Comparison of ENCODE assay signal across 9 mouse cellular contexts in genomic region chr5:117240321-117240731, GRCm38 (mm10). TPM values are rescaled to one million over a fixed set of nuclear protein-coding genes. Genes with fewer than 3 reads are reported as not detected.
A peak's percentile ranks its signal among the peaks of the same experiment; 100 is the strongest.
DNase-seq lines count a peak whose midpoint lies in the region; ATAC-seq and TF ChIP-seq lines count a peak whose summit lies in the region.
"Had no signal": no experiment of that assay in that cellular context is flagged by ENCODE, and none has a peak within 500 bp of the region (broad histone marks: within the 10 kb centered on the region; RNA-seq: fewer than 3 reads in every experiment).

No protein-coding gene starts in this region.

- no peaks in the 10 kb centered on the region for H3K36me3 ChIP-seq in hindbrain, embryonic 14.5 days (replicated peaks; ENCODE audit: control insufficient read depth, insufficient read depth)
- no peaks in the 10 kb centered on the region for H3K36me3 ChIP-seq in midbrain, embryonic 15.5 days (replicated peaks)

- ATAC-seq in hindbrain, embryonic 14.5 days (ENCODE audit: low FRiP score): peak; percentile 57; the same call in 1 of the 2 replicates
- ATAC-seq in midbrain, embryonic 15.5 days (replicated peaks): peak; percentile 81

- TF ChIP-seq CTCF in cerebellum, adult 2 months (IDR thresholded peaks at IDR 0.05; ENCODE audit: borderline replicate concordance, insufficient read depth, low read depth, low read length): no peak

- H3K4me2 ChIP-seq in hindbrain, embryonic 14.5 days (replicated peaks): peak overlapping the region; percentile 83
- H3K4me2 ChIP-seq in midbrain, embryonic 15.5 days: peak overlapping the region; percentile 77

- peak; percentile 47; the same call in 1 of the 2 replicates for TF ChIP-seq POLR2A in cerebellum, adult 2 months (IDR thresholded peaks at IDR 0.05; ENCODE audit: borderline replicate concordance, insufficient read depth, low read length)

- DNase-seq in cerebellum, adult 2 months: peak; percentile 65 to 73
- DNase-seq in cerebellum, adult 8-10 months: no peak
- peak; percentile 31 for DNase-seq in right cerebral cortex, adult 18-20 months
- no peak for DNase-seq in right cerebral cortex, postnatal 36 days (ENCODE audit: low spot score in 2 of 2)
- DNase-seq in hindbrain, embryonic 14.5 days (ENCODE audit: low spot score): peak; percentile 70
- DNase-seq in urinary bladder, postnatal 25 days (ENCODE audit: low spot score): no peak
- DNase-seq in Muller cell, postnatal 12 days (ENCODE audit: inconsistent ontology term): no peak

- peaks cover 5% of the 10 kb centered on the region; the same call in 1 of the 2 replicates for H3K4me1 ChIP-seq in cerebellum, adult 2 months (ENCODE audit: control insufficient read depth, insufficient read depth, low read length)
- H3K4me1 ChIP-seq in hindbrain, embryonic 14.5 days (replicated peaks; ENCODE audit: control insufficient read depth, insufficient read depth, low read length): peaks cover 23% of the 10 kb centered on the region; the same call in 1 of the 2 replicates
- peaks cover 30% of the 10 kb centered on the region for H3K4me1 ChIP-seq in midbrain, embryonic 15.5 days

- H3K27ac ChIP-seq in cerebellum, adult 2 months (ENCODE audit: insufficient read depth, low read length): peak overlapping the region; percentile 95
- H3K27ac ChIP-seq in hindbrain, embryonic 14.5 days: peak overlapping the region; percentile 98
- H3K27ac ChIP-seq in midbrain, embryonic 15.5 days: peak overlapping the region; percentile 94
- H3K27ac ChIP-seq: macrophage had no signal

- H3K27me3 ChIP-seq in cerebellum, adult 2 months (ENCODE audit: control insufficient read depth, insufficient read depth, low read length): no peaks in the 10 kb centered on the region
- no peaks in the 10 kb centered on the region for H3K27me3 ChIP-seq in hindbrain, embryonic 14.5 days (ENCODE audit: control insufficient read depth, insufficient read depth, low read length)
- H3K27me3 ChIP-seq in midbrain, embryonic 15.5 days (replicated peaks): no peaks in the 10 kb centered on the region

- no peaks in the 10 kb centered on the region for H3K9me3 ChIP-seq in hindbrain, embryonic 14.5 days (ENCODE audit: control insufficient read depth, low read length)
- no peaks in the 10 kb centered on the region for H3K9me3 ChIP-seq in midbrain, embryonic 15.5 days

- H3K4me3 ChIP-seq in cerebellum, adult 2 months (replicated peaks; ENCODE audit: insufficient read depth, low read depth, low read length): peak overlapping the region; percentile 88
- peak overlapping the region; percentile 75 for H3K4me3 ChIP-seq in hindbrain, embryonic 14.5 days (replicated peaks; ENCODE audit: low read length)
- peak overlapping the region; percentile 57 for H3K4me3 ChIP-seq in midbrain, embryonic 15.5 days

- H3K9ac ChIP-seq in hindbrain, embryonic 14.5 days: peak overlapping the region; percentile 95
- peak overlapping the region; percentile 72 for H3K9ac ChIP-seq in midbrain, embryonic 15.5 days

- 3% methylated on average over 12 of the region's 12 CpGs for WGBS in cerebellum, adult 2 months
- 5% methylated on average over 12 of the region's 12 CpGs for WGBS in hindbrain, embryonic 14.5 days
- WGBS in midbrain, embryonic 15.5 days: 4% methylated on average over 12 of the region's 12 CpGs

RNA-seq across cellular contexts. Expression of gene Pebp1, which starts 47.1 kb away (rescaled TPM):
- polyA plus RNA-seq in cerebellum, adult 2 months (2012; rRNA removed): 792 and 833 TPM in 2 replicates
- polyA plus RNA-seq in hindbrain, embryonic 14.5 days (2014; fragmentation: Nextera tagmentation; extraction: Ambion mirVana): 1,042 and 1,087 TPM in 2 replicates
- polyA plus RNA-seq in midbrain, embryonic 15.5 days (2015; fragmentation: Nextera tagmentation; extraction: Ambion mirVana): 1,104 and 1,156 TPM in 2 replicates

Comparison
In these comparisons a context has a peak if more than half of its experiments do, and no peak if none do; other contexts are left out.
1. DNase-seq: peak in cerebellum, adult 2 months (2 of 2), right cerebral cortex, adult 18-20 months (single experiment) and hindbrain, embryonic 14.5 days (single experiment); none in cerebellum, adult 8-10 months (single experiment), right cerebral cortex, postnatal 36 days (0 of 2), urinary bladder, postnatal 25 days (single experiment) and Muller cell, postnatal 12 days (single experiment).
2. Peak in every context shown above with its lines, with median percentiles within 50 percentile points of each other: H3K27ac ChIP-seq and H3K4me3 ChIP-seq.